Mouse (Mus musculus): ENCODE results near the gene M1ap. TPM values are rescaled to one million over a fixed set of nuclear protein-coding genes. Genes with fewer than 3 reads are reported as not detected.

The M1ap gene
- total and polyA plus RNA-seq, 3 experiments: 6.2 to 6.3 TPM; not detected in 1

GRCm38 (mm10) chr6:82940765-82941164, 5.9 kb upstream of the M1ap start:
- Histone ChIP-seq H3K27ac (ENCODE audit: control insufficient read depth, low read depth, low read length) (no peak overlapping the region), H3K9me3 (replicated peaks; ENCODE audit: insufficient read depth, low read length) (no peaks in the 10 kb centered on the region), H3K79me2 (ENCODE audit: control insufficient read depth, insufficient read depth, low read length, poor library complexity) (no peaks in the 10 kb centered on the region), H3K4me3 (ENCODE audit: control insufficient read depth in 1 of 2, insufficient read depth in 1 of 2, low read depth in 2 of 2, low read length in 2 of 2) (no peak overlapping the region), H3K36me3 (ENCODE audit: control insufficient read depth in 1 of 2, insufficient read depth in 2 of 2, low read length in 2 of 2) (no peaks in the 10 kb centered on the region; a peak in 1 of 4 replicates), H3K27me3 (ENCODE audit: control insufficient read depth in 1 of 2, insufficient read depth in 2 of 2, low read length in 2 of 2) (peaks cover 2 to 3% of the 10 kb centered on the region in 2 experiments; a peak in 3 of 4 replicates), H3K9ac (ENCODE audit: control insufficient read depth, low read depth, low read length, poor library complexity, severe bottlenecking) (no peak overlapping the region), H3K4me1 (ENCODE audit: control insufficient read depth in 1 of 2, insufficient read depth in 2 of 2, low read length in 2 of 2) (0 out of 4 replicates have a peak, but pooled peaks cover 0 to 4% of the 10 kb centered on the region in 2 experiments)
- DNase-seq (ENCODE audit: low read depth, low spot score): peak; percentile 44
- TF ChIP-seq TAL1 (IDR thresholded peaks at IDR 0.05; ENCODE audit: low read length): peak; percentile 30
- no peak for TF ChIP-seq ZC3H11A (IDR thresholded peaks at IDR 0.05; ENCODE audit: low read depth, low read length)
- no peak for TF ChIP-seq RCOR1 (IDR thresholded peaks at IDR 0.05; ENCODE audit: low read depth, low read length)
- no peak for TF ChIP-seq SIN3A (IDR thresholded peaks at IDR 0.05; ENCODE audit: low read length)

- Histone ChIP-seq H3K9ac (ENCODE audit: control insufficient read depth, low read depth, low read length, poor library complexity, severe bottlenecking) (no peak overlapping the region), H3K4me1 (ENCODE audit: control insufficient read depth in 1 of 2, insufficient read depth in 2 of 2, low read length in 2 of 2) (0 out of 4 replicates have a peak, but pooled peaks cover 0 to 1% of the 10 kb centered on the region in 2 experiments), H3K79me2 (ENCODE audit: control insufficient read depth, insufficient read depth, low read length, poor library complexity) (no peaks in the 10 kb centered on the region), H3K27me3 (ENCODE audit: control insufficient read depth in 1 of 2, insufficient read depth in 2 of 2, low read length in 2 of 2) (peaks cover 0 to 6% of the 10 kb centered on the region in 2 experiments; a peak in 3 of 4 replicates), H3K4me3 (ENCODE audit: control insufficient read depth in 1 of 2, insufficient read depth in 1 of 2, low read depth in 2 of 2, low read length in 2 of 2) (no peak overlapping the region), H3K9me3 (replicated peaks; ENCODE audit: insufficient read depth, low read length) (no peaks in the 10 kb centered on the region), H3K36me3 (ENCODE audit: control insufficient read depth in 1 of 2, insufficient read depth in 2 of 2, low read length in 2 of 2) (no peaks in the 10 kb centered on the region; a peak in 1 of 4 replicates), H3K27ac (ENCODE audit: control insufficient read depth, low read depth, low read length) (no peak overlapping the region)
- DNase-seq (ENCODE audit: low read depth, low spot score): peak; percentile 70
- TF ChIP-seq RCOR1 (IDR thresholded peaks at IDR 0.05; ENCODE audit: low read depth, low read length) (no peak), ZKSCAN1 (IDR thresholded peaks at IDR 0.05; ENCODE audit: low read depth, low read length) (no peak), RAD21 (IDR thresholded peaks at IDR 0.05; ENCODE audit: low read depth, low read length) (peak; percentile 35), UBTF (IDR thresholded peaks at IDR 0.05; ENCODE audit: borderline replicate concordance, insufficient read depth, low read depth, low read length) (no peak), NRF1 (IDR thresholded peaks at IDR 0.05; ENCODE audit: insufficient read depth, low read depth, low read length, poor library complexity, severe bottlenecking) (no peak), SMC3 (IDR thresholded peaks at IDR 0.05; ENCODE audit: low read depth, low read length) (peak; percentile 56), NELFE (IDR thresholded peaks at IDR 0.05; ENCODE audit: low read depth, low read length) (no peak), CTCF (IDR thresholded peaks at IDR 0.05 in 2 of 3, conservative IDR thresholded peaks at IDR 0.05 in 1 of 3; ENCODE audit: control insufficient read depth in 1 of 3, insufficient read depth in 1 of 3, low read depth in 2 of 3, low read length in 3 of 3, poor library complexity in 1 of 3, severe bottlenecking in 1 of 3) (peak; percentile 68 to 85 (median 77)), CHD1 (IDR thresholded peaks at IDR 0.05; ENCODE audit: low read depth, low read length) (no peak), ZNF384 (IDR thresholded peaks at IDR 0.05; ENCODE audit: low read depth, low read length) (no peak), GABPA (IDR thresholded peaks at IDR 0.05; ENCODE audit: low read depth, low read length) (no peak), POLR2AphosphoS2 (IDR thresholded peaks at IDR 0.05; ENCODE audit: low read length) (no peak), JUND (IDR thresholded peaks at IDR 0.05; ENCODE audit: low read depth, low read length) (no peak), ZC3H11A (IDR thresholded peaks at IDR 0.05; ENCODE audit: low read depth, low read length) (0 out of 2 replicates have a peak, but pooled peaks have one; percentile 12), USF1 (IDR thresholded peaks at IDR 0.05; ENCODE audit: low read depth, low read length) (no peak), BHLHE40 (IDR thresholded peaks at IDR 0.05; ENCODE audit: borderline replicate concordance, low read depth, low read length) (no peak), MYB (IDR thresholded peaks at IDR 0.05; ENCODE audit: low read depth, low read length) (no peak), TCF12 (IDR thresholded peaks at IDR 0.05; ENCODE audit: low read depth, low read length) (no peak), ETS1 (IDR thresholded peaks at IDR 0.05; ENCODE audit: low read depth, low read length) (no peak)
Observed at GRCm38 (mm10) chr6:82945750-82946149, 952 bp upstream of the M1ap start.

Data from MEL (cell line).